Mouse (Mus musculus) heart, adult 2 months (tissue): ENCODE data around the gene Fgf14.
"Not testable (repeated sequence)": the region's sequence is repeated elsewhere in the genome, so short reads cannot be mapped to it uniquely, and the experiment has no call there.

Experiments
- CTCF ChIP-seq: fragments of 200-600 bp; IDR thresholded peaks from 2 replicates; pipeline ENCODE4 v1.8.1; 2022; ENCODE audit warnings: antibody characterized with exemption, mild to moderate bottlenecking, moderate library complexity
- POLR2A ChIP-seq: fragments of 200-500 bp; IDR thresholded peaks from 2 replicates; pipeline ENCODE4 v1.6.1; 2011; ENCODE audit warnings: mild to moderate bottlenecking, low read depth, low read length, control low read depth; ENCODE audit not compliant: insufficient read depth

GRCm38 (mm10) chr14:124535376-124535775 lies 141.6 kb downstream of the Fgf14 start:
- not testable (repeated sequence) for TF ChIP-seq CTCF, POLR2A
